ENCODE assay signal across 12 mouse cellular contexts in the genomic region with DNA sequence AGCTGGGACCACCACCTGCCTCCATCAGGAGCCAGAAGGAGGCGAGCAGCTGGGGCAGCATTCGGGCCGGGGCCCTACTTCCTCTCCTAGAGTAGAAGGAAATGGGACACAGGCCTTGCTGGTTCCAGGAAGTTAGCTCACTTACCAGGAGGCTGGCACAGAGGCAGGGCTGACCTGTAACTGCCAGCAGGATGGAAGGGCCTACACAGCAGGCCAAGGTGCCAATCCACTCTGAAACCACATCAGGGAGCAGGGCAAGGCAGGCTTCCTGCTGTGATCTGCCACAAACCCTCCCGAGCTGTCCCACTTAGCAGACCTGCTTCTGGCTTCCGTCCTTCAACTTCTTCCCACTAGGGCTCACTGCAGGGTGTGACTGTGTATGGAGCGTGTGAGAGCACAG. TPM values are rescaled to one million over a fixed set of nuclear protein-coding genes. Genes with fewer than 3 reads are reported as not detected.
DNase-seq lines count a peak whose midpoint lies in the region; ATAC-seq and TF ChIP-seq lines count a peak whose summit lies in the region.
"Had no signal": no experiment of that assay in that cellular context is flagged by ENCODE, and none has a peak within 500 bp of the region (broad histone marks: within the 10 kb centered on the region; RNA-seq: fewer than 3 reads in every experiment).

No protein-coding gene starts in this region.

- peaks cover 10% of the 10 kb centered on the region; the same call in 1 of the 2 replicates for H3K4me1 ChIP-seq in intestine, embryonic 16.5 days (ENCODE audit: control insufficient read depth, insufficient read depth, low read length)
- H3K4me1 ChIP-seq in intestine, postnatal 0 days (replicated peaks; ENCODE audit: control insufficient read depth, insufficient read depth, low read length): no peaks in the 10 kb centered on the region
- peaks cover 22% of the 10 kb centered on the region for H3K4me1 ChIP-seq in brown adipose tissue, adult 24 weeks (ENCODE audit: control insufficient read depth, insufficient read depth, insufficient read length, low read length)
- peaks cover 32% of the 10 kb centered on the region for H3K4me1 ChIP-seq in liver, postnatal 0 days (ENCODE audit: insufficient read depth)
- H3K4me1 ChIP-seq: midbrain, embryonic 13.5 days had no signal

- H3K36me3 ChIP-seq in intestine, embryonic 16.5 days (ENCODE audit: control insufficient read depth, insufficient read depth, low read length): peaks cover 3% of the 10 kb centered on the region; the same call in 1 of the 2 replicates
- H3K36me3 ChIP-seq in intestine, postnatal 0 days (ENCODE audit: control insufficient read depth, insufficient read depth): peaks cover 38% of the 10 kb centered on the region
- H3K36me3 ChIP-seq in liver, postnatal 0 days (replicated peaks; ENCODE audit: insufficient read depth, low read length): peaks cover 23% of the 10 kb centered on the region

- TF ChIP-seq CTCF in intestine, postnatal 0 days (IDR thresholded peaks at IDR 0.05; ENCODE audit: low read depth): no peak
- TF ChIP-seq CTCF in liver, postnatal 0 days (IDR thresholded peaks at IDR 0.05; ENCODE audit: low read depth): no peak

- H3K4me3 ChIP-seq in intestine, embryonic 16.5 days (ENCODE audit: low read length): no peak overlapping the region
- H3K4me3 ChIP-seq in intestine, postnatal 0 days (ENCODE audit: low read depth, low read length): no peak overlapping the region
- H3K4me3 ChIP-seq in brown adipose tissue, adult 24 weeks (ENCODE audit: insufficient read depth, low read depth, low read length): peak overlapping the region; percentile 49
- no peak overlapping the region for H3K4me3 ChIP-seq in liver, postnatal 0 days (ENCODE audit: low read depth, low read length)
- H3K4me3 ChIP-seq: layer of hippocampus, adult 2 months; midbrain, embryonic 13.5 days had no signal

- no peak for TF ChIP-seq EP300 in liver, postnatal 0 days (IDR thresholded peaks at IDR 0.05; ENCODE audit: low read depth)

- H3K27me3 ChIP-seq in intestine, embryonic 16.5 days (replicated peaks; ENCODE audit: control insufficient read depth, insufficient read depth, low read length): no peaks in the 10 kb centered on the region
- H3K27me3 ChIP-seq in intestine, postnatal 0 days (replicated peaks; ENCODE audit: control insufficient read depth, insufficient read depth, low read length): no peaks in the 10 kb centered on the region
- H3K27me3 ChIP-seq in liver, postnatal 0 days (ENCODE audit: insufficient read depth, low read length): peaks cover 4% of the 10 kb centered on the region; the same call in 1 of the 2 replicates
- H3K27me3 ChIP-seq: midbrain, embryonic 13.5 days had no signal

- H3K9me3 ChIP-seq in intestine, embryonic 16.5 days (ENCODE audit: control insufficient read depth, low read length): no peaks in the 10 kb centered on the region
- H3K9me3 ChIP-seq in intestine, postnatal 0 days (ENCODE audit: control insufficient read depth): no peaks in the 10 kb centered on the region
- H3K9me3 ChIP-seq in liver, postnatal 0 days (ENCODE audit: low read length): no peaks in the 10 kb centered on the region
- H3K9me3 ChIP-seq: midbrain, embryonic 13.5 days had no signal

- no peak overlapping the region for H3K9ac ChIP-seq in intestine, embryonic 16.5 days (ENCODE audit: low read depth, low read length)
- H3K9ac ChIP-seq in intestine, postnatal 0 days (ENCODE audit: low read depth, low read length): no peak overlapping the region
- H3K9ac ChIP-seq in liver, postnatal 0 days (replicated peaks): no peak overlapping the region
- H3K9ac ChIP-seq: midbrain, embryonic 13.5 days had no signal

- ATAC-seq in intestine, embryonic 16.5 days: no peak
- ATAC-seq in intestine, postnatal 0 days: no peak
- ATAC-seq in liver, postnatal 0 days: no peak
- no peak for ATAC-seq in cerebellum, adult (ENCODE audit: insufficient number of reproducible peaks, low FRiP score, low TSS enrichment)
- ATAC-seq: midbrain, embryonic 13.5 days had no signal

- no peak overlapping the region for H3K4me2 ChIP-seq in intestine, embryonic 16.5 days (ENCODE audit: low read depth, low read length)
- no peak overlapping the region for H3K4me2 ChIP-seq in intestine, postnatal 0 days (replicated peaks; ENCODE audit: low read depth)
- no peak overlapping the region for H3K4me2 ChIP-seq in liver, postnatal 0 days (ENCODE audit: low read depth, low read length)
- H3K4me2 ChIP-seq: midbrain, embryonic 13.5 days had no signal

- WGBS in intestine, embryonic 16.5 days: 51% methylated on average over 6 of the region's 6 CpGs
- 69% methylated on average over 6 of the region's 6 CpGs for WGBS in intestine, postnatal 0 days
- WGBS in liver, postnatal 0 days (ENCODE audit: insufficient replicate concordance): 47% methylated on average over 6 of the region's 6 CpGs

- DNase-seq in liver, postnatal 0 days: no peak
- DNase-seq in thymus, adult 18-20 months: peak; percentile 56 to 73
- DNase-seq in ovary, postnatal 36 days (ENCODE audit: low spot score): no peak
- no peak for DNase-seq in layer of hippocampus, adult 11-12 months (ENCODE audit: low spot score)
- DNase-seq: spleen, adult 18-20 months had no signal

- H3K27ac ChIP-seq in intestine, embryonic 16.5 days (ENCODE audit: low read length): 0 out of 2 replicates have a peak overlapping the region, but pooled peaks have one; percentile 42
- H3K27ac ChIP-seq in intestine, postnatal 0 days (ENCODE audit: low read depth, low read length): no peak overlapping the region
- peak overlapping the region; percentile 88 for H3K27ac ChIP-seq in brown adipose tissue, adult 24 weeks (replicated peaks; ENCODE audit: low read depth, low read length)
- peak overlapping the region; percentile 41; the same call in 1 of the 2 replicates for H3K27ac ChIP-seq in liver, postnatal 0 days (ENCODE audit: low read depth)
- H3K27ac ChIP-seq: layer of hippocampus, adult 2 months; midbrain, embryonic 13.5 days had no signal

RNA-seq across cellular contexts. Expression of gene Gm16181, which starts 1.7 kb away (rescaled TPM):
- polyA plus RNA-seq in intestine, embryonic 16.5 days (2015; fragmentation: Nextera tagmentation; extraction: Ambion mirVana): 0.29 and 0.46 TPM in 2 replicates
- 0.23 and 0.30 TPM in 2 replicates for polyA plus RNA-seq in intestine, postnatal 0 days (2015; fragmentation: Nextera tagmentation; extraction: Ambion mirVana)
- not detected in 2 replicates for polyA plus RNA-seq in brown adipose tissue, adult 24 weeks (2012; ENCODE audit: insufficient read depth, insufficient read length, missing spikeins)
- 0.22 TPM in 2 replicates for polyA plus RNA-seq in liver, postnatal 0 days (2015; fragmentation: Nextera tagmentation; extraction: Ambion mirVana)

RNA-seq across cellular contexts. Expression of gene Atp6v1g2, which starts 11.2 kb away (rescaled TPM):
- polyA plus RNA-seq in intestine, embryonic 16.5 days (2015; fragmentation: Nextera tagmentation; extraction: Ambion mirVana): 4.7 and 4.8 TPM in 2 replicates
- polyA plus RNA-seq in intestine, postnatal 0 days (2015; fragmentation: Nextera tagmentation; extraction: Ambion mirVana): 4.1 and 4.3 TPM in 2 replicates
- 2.7 and 4.0 TPM in 2 replicates for polyA plus RNA-seq in brown adipose tissue, adult 24 weeks (2012; ENCODE audit: insufficient read depth, insufficient read length, missing spikeins)
- polyA plus RNA-seq in liver, postnatal 0 days (2015; fragmentation: Nextera tagmentation; extraction: Ambion mirVana): 0.98 and 1.3 TPM in 2 replicates

RNA-seq across cellular contexts. Expression of gene Nfkbil1, which starts 13.3 kb away (rescaled TPM):
- 8.9 and 9.2 TPM in 2 replicates for polyA plus RNA-seq in intestine, embryonic 16.5 days (2015; fragmentation: Nextera tagmentation; extraction: Ambion mirVana)
- 8.1 and 8.2 TPM in 2 replicates for polyA plus RNA-seq in intestine, postnatal 0 days (2015; fragmentation: Nextera tagmentation; extraction: Ambion mirVana)
- 5.2 and 6.7 TPM in 2 replicates for polyA plus RNA-seq in brown adipose tissue, adult 24 weeks (2012; ENCODE audit: insufficient read depth, insufficient read length, missing spikeins)
- 4.1 and 4.4 TPM in 2 replicates for polyA plus RNA-seq in liver, postnatal 0 days (2015; fragmentation: Nextera tagmentation; extraction: Ambion mirVana)

RNA-seq across cellular contexts. Expression of gene Lta, which starts 17.1 kb away (rescaled TPM):
- polyA plus RNA-seq in intestine, embryonic 16.5 days (2015; fragmentation: Nextera tagmentation; extraction: Ambion mirVana): 0.99 and 1.2 TPM in 2 replicates
- polyA plus RNA-seq in intestine, postnatal 0 days (2015; fragmentation: Nextera tagmentation; extraction: Ambion mirVana): 0.10 and 0.42 TPM in 2 replicates
- polyA plus RNA-seq in brown adipose tissue, adult 24 weeks (2012; ENCODE audit: insufficient read depth, insufficient read length, missing spikeins): not detected in 2 replicates
- not detected in 2 replicates for polyA plus RNA-seq in liver, postnatal 0 days (2015; fragmentation: Nextera tagmentation; extraction: Ambion mirVana)
- polyA plus RNA-seq: hindbrain, embryonic 11.5 days had no signal

RNA-seq across cellular contexts. Expression of gene Ddx39b, which starts 19.2 kb away (rescaled TPM):
- polyA plus RNA-seq in intestine, embryonic 16.5 days (2015; fragmentation: Nextera tagmentation; extraction: Ambion mirVana): 325 and 376 TPM in 2 replicates
- polyA plus RNA-seq in intestine, postnatal 0 days (2015; fragmentation: Nextera tagmentation; extraction: Ambion mirVana): 125 and 127 TPM in 2 replicates
- 50.5 and 57.9 TPM in 2 replicates for polyA plus RNA-seq in brown adipose tissue, adult 24 weeks (2012; ENCODE audit: insufficient read depth, insufficient read length, missing spikeins)
- polyA plus RNA-seq in liver, postnatal 0 days (2015; fragmentation: Nextera tagmentation; extraction: Ambion mirVana): 79.6 and 87.2 TPM in 2 replicates

Comparison
In these comparisons a context has a peak if more than half of its experiments do, and no peak if none do; other contexts are left out.
1. DNase-seq: peak in thymus, adult 18-20 months (2 of 2); none in liver, postnatal 0 days (single experiment), ovary, postnatal 36 days (single experiment) and layer of hippocampus, adult 11-12 months (single experiment).